Mouse (Mus musculus): ENCODE results near the gene Casp8.
"Not testable (repeated sequence)": the region's sequence is repeated elsewhere in the genome, so short reads cannot be mapped to it uniquely, and the experiment has no call there.

The Casp8 gene

GRCm38 (mm10) chr1:58892386-58892785 lies 97.2 kb downstream of the Casp8 start:
- DNase-seq (ENCODE audit: low read depth in 1 of 2, low spot score in 2 of 2), result not testable (repeated sequence)

All from monocyte, adult 2 months (primary cell).